Mouse (Mus musculus) adrenal gland, adult 18-20 months (tissue): Measurements from ENCODE around the gene Ccdc85b. TPM values are rescaled to one million over a fixed set of nuclear protein-coding genes. Genes with fewer than 3 reads are reported as not detected.

Source experiments
- DNase-seq, 2 experiments: peaks; one replicate each; pipeline ENCODE4 v3.0.0; 2021 to 2022; ENCODE audit warnings: low spot score in 2 of 2
- total RNA-seq, 2 experiments: library from RNA; stranded (reverse); gene quantifications; 1 replicate in 1 of 2; 2 replicates in 1 of 2; pipeline ENCODE4 v1.2.3; 2021

Ccdc85b gene
- total RNA-seq, 2 experiments from 2014 or later, result 6.4 TPM

GRCm38 (mm10) chr19:5456922-5457745 is 560 bp downstream of the Ccdc85b start:
- DNase-seq, result peak; percentile 93 to 94

- no peak for DNase-seq
Observed at GRCm38 (mm10) chr19:5456241-5456921, 1.3 kb downstream of the Ccdc85b start.

- no peak for DNase-seq
Observed at GRCm38 (mm10) chr19:5455568-5455967, 2.1 kb downstream of the Ccdc85b start.

GRCm38 (mm10) chr19:5455037-5455436 is 2.7 kb downstream of the Ccdc85b start:
- DNase-seq, result no peak

- no peak for DNase-seq
Observed at GRCm38 (mm10) chr19:5451766-5452165, 5.9 kb downstream of the Ccdc85b start.

GRCm38 (mm10) chr19:5449673-5450072 is 8.0 kb downstream of the Ccdc85b start:
- no peak for DNase-seq

- DNase-seq, result peak; percentile 40 to 49
Observed at GRCm38 (mm10) chr19:5448354-5449150, 9.1 kb downstream of the Ccdc85b start.

- peak; percentile 66 to 78 for DNase-seq
Observed at GRCm38 (mm10) chr19:5447515-5448353, 10.0 kb downstream of the Ccdc85b start, which contains the start of gene Fosl1. Gene Fosl1, plus strand, starts transcription at chr19:5447547.

- DNase-seq, result no peak
Observed at GRCm38 (mm10) chr19:5445747-5446146, 11.9 kb downstream of the Ccdc85b start.

GRCm38 (mm10) chr19:5444954-5445353 is 12.7 kb downstream of the Ccdc85b start:
- no peak for DNase-seq

- no peak for DNase-seq
Observed at GRCm38 (mm10) chr19:5444371-5444908, 13.3 kb downstream of the Ccdc85b start.

GRCm38 (mm10) chr19:5433951-5434350 is 23.7 kb downstream of the Ccdc85b start:
- no peak for DNase-seq

- DNase-seq, result no peak
Observed at GRCm38 (mm10) chr19:5432992-5433852, 24.5 kb downstream of the Ccdc85b start.

- no peak for DNase-seq
Observed at GRCm38 (mm10) chr19:5431911-5432464, 25.7 kb downstream of the Ccdc85b start.

- no peak for DNase-seq
Observed at GRCm38 (mm10) chr19:5430408-5430807, 27.3 kb downstream of the Ccdc85b start.

GRCm38 (mm10) chr19:5429806-5430205 is 27.9 kb downstream of the Ccdc85b start:
- peak; percentile 59 to 68 for DNase-seq

- DNase-seq, result no peak
Observed at GRCm38 (mm10) chr19:5429219-5429618, 28.5 kb downstream of the Ccdc85b start.

GRCm38 (mm10) chr19:5428083-5428482 is 29.6 kb downstream of the Ccdc85b start:
- DNase-seq, result no peak
